Mouse (Mus musculus) heart, adult 2 months (tissue): ENCODE data around the gene Emc8. TPM values are rescaled to one million over a fixed set of nuclear protein-coding genes. Genes with fewer than 3 reads are reported as not detected.
A peak's percentile ranks its signal among the peaks of the same experiment; 100 is the strongest.

Experiments used
- DNase-seq, 2 experiments: peaks; one replicate each; pipeline ENCODE4 v3.0.0; 2021
- H3K27ac ChIP-seq: fragments of 200-600 bp; 2 replicates; pipeline ENCODE4 v1.8.1; 2022
- H3K27me3 ChIP-seq: fragments of 200-500 bp; 2 replicates; pipeline ENCODE4 v1.6.1; 2012; ENCODE audit warnings: mild to moderate bottlenecking, low read length, inconsistent platforms, mixed read lengths; ENCODE audit not compliant: control insufficient read depth, insufficient read depth
- H3K36me3 ChIP-seq: fragments of 200-500 bp; 2 replicates; pipeline ENCODE4 v1.6.1; 2012; ENCODE audit warnings: low read length, inconsistent platforms; ENCODE audit not compliant: control insufficient read depth, insufficient read depth
- H3K4me1 ChIP-seq: fragments of 200-500 bp; 2 replicates; pipeline ENCODE4 v1.6.1; 2011; ENCODE audit warnings: low read length; ENCODE audit not compliant: control insufficient read depth, insufficient read depth
- H3K4me3 ChIP-seq: fragments of 200-600 bp; 2 replicates; pipeline ENCODE4 v1.8.1; 2022
- H3K79me2 ChIP-seq: fragments of 200-500 bp; replicated peaks from 2 replicates; pipeline ENCODE4 v1.6.1; 2012; ENCODE audit warnings: mild to moderate bottlenecking, inconsistent platforms, low read length, moderate library complexity, mixed read lengths; ENCODE audit not compliant: control insufficient read depth, insufficient read depth
- H3K9ac ChIP-seq: fragments of 200-500 bp; 2 replicates; pipeline ENCODE4 v1.6.1; 2012; ENCODE audit warnings: low read depth, mild to moderate bottlenecking, control low read depth, inconsistent platforms, low read length, mixed read lengths
- CTCF ChIP-seq: fragments of 200-600 bp; IDR thresholded peaks from 2 replicates; pipeline ENCODE4 v1.8.1; 2022; ENCODE audit warnings: antibody characterized with exemption, mild to moderate bottlenecking, moderate library complexity
- EP300 ChIP-seq: fragments of 200-500 bp; IDR thresholded peaks from 2 replicates; pipeline ENCODE4 v1.6.1; 2011; ENCODE audit warnings: low read depth, low read length, control low read depth; ENCODE audit not compliant: insufficient read depth
- POLR2A ChIP-seq: fragments of 200-500 bp; IDR thresholded peaks from 2 replicates; pipeline ENCODE4 v1.6.1; 2011; ENCODE audit warnings: mild to moderate bottlenecking, low read depth, low read length, control low read depth; ENCODE audit not compliant: insufficient read depth
- WGBS: fragments of 180-500 bp; shearing (Covaris S2); methylation state at CpG from one replicate; pipeline ENCODE4 v1.1.7; 2018; 5-methylcytosine and 5-hydroxymethylcytosine counted together
- intact Hi-C: fragments of 180-260 bp; cut with DNase I; formaldehyde crosslinking; loops from one replicate; pipeline ENCODE4 v1.15.1; 2025
- polyA plus RNA-seq: library from polyadenylated mRNA; depleted of rRNA; stranded (reverse); fragments of >200 nt; gene quantifications from 2 replicates; pipeline ENCODE4 v1.2.3, GENCODE M21; 2012; rRNA removed
- total RNA-seq, 2 experiments: library from RNA; stranded (reverse); gene quantifications; 2 replicates each; pipeline ENCODE4 v1.2.3; 2021

The Emc8 gene
- total and polyA plus RNA-seq, 3 experiments: 36.9 to 46.3 (median 42.2) TPM

- WGBS: 87% methylated on average over 3 of the region's 3 CpGs
- intact Hi-C loops: no loop called here
Measured at GRCm38 (mm10) chr8:120614491-120614890, 53.9 kb downstream of the Emc8 start.

GRCm38 (mm10) chr8:120610824-120611223 lies 57.5 kb downstream of the Emc8 start:
- intact Hi-C loops: no loop called here
- TF ChIP-seq POLR2A: no peak
- no peak for TF ChIP-seq EP300
- no peak for TF ChIP-seq CTCF

More at GRCm38 (mm10) chr8:120614491-120614890, 53.9 kb downstream of the Emc8 start:
- Histone ChIP-seq H3K4me1 (no peaks in the 10 kb centered on the region), H3K79me2 (no peaks in the 10 kb centered on the region), H3K9ac (no peak overlapping the region), H3K36me3 (no peaks in the 10 kb centered on the region), H3K4me3 (no peak overlapping the region), H3K27ac (no peak overlapping the region), H3K27me3 (no peaks in the 10 kb centered on the region)
- TF ChIP-seq EP300 (no peak), CTCF (peak; percentile 6; the same call in 1 of the 2 replicates), POLR2A (no peak)
- DNase-seq: no peak

GRCm38 (mm10) chr8:120607885-120608284 lies 60.5 kb downstream of the Emc8 start:
- Histone ChIP-seq H3K79me2 (no peaks in the 10 kb centered on the region), H3K27ac (no peak overlapping the region), H3K36me3 (no peaks in the 10 kb centered on the region), H3K9ac (no peak overlapping the region), H3K27me3 (no peaks in the 10 kb centered on the region), H3K4me1 (no peaks in the 10 kb centered on the region), H3K4me3 (no peak overlapping the region)
- TF ChIP-seq EP300 (no peak), CTCF (no peak; the same call in 1 of the 2 replicates), POLR2A (no peak)
- WGBS: 8% methylated on average over 7 of the region's 7 CpGs
- DNase-seq: peak; percentile 60 to 85
- intact Hi-C loops: loop anchor here (1.0 kb wide), 1 partner anchor 429 kb away; no protein-coding TSS in a partner anchor

More at GRCm38 (mm10) chr8:120610824-120611223, 57.5 kb downstream of the Emc8 start:
- Histone ChIP-seq H3K79me2 (no peaks in the 10 kb centered on the region), H3K9ac (no peak overlapping the region), H3K27ac (no peak overlapping the region), H3K4me3 (no peak overlapping the region), H3K4me1 (no peaks in the 10 kb centered on the region), H3K36me3 (no peaks in the 10 kb centered on the region), H3K27me3 (no peaks in the 10 kb centered on the region)
- DNase-seq: no peak
- whole genome bisulfite sequencing: 90% methylated on average over 6 of the region's 6 CpGs

GRCm38 (mm10) chr8:120607460-120607859 lies 60.9 kb downstream of the Emc8 start:
- H3K79me2 ChIP-seq: no peaks in the 10 kb centered on the region
- H3K36me3 ChIP-seq: no peaks in the 10 kb centered on the region
- TF ChIP-seq POLR2A: no peak
- no peak for TF ChIP-seq CTCF
- TF ChIP-seq EP300: no peak
- no peak overlapping the region for H3K27ac ChIP-seq
- H3K4me1 ChIP-seq: no peaks in the 10 kb centered on the region
- DNase-seq: no peak
- H3K9ac ChIP-seq: no peak overlapping the region
- no peaks in the 10 kb centered on the region for H3K27me3 ChIP-seq
- WGBS: 79% methylated on average over 9 of the region's 9 CpGs
- intact Hi-C loops: no loop called here
- H3K4me3 ChIP-seq: no peak overlapping the region

Other genes starting within 250 kb of the Emc8 start
- gene Gins2, start 79.3 kb downstream of the Emc8 start, total RNA-seq: 1 to 10 TPM; 1.1 to 1.5 TPM
- gene Gins2, start 79.3 kb downstream of the Emc8 start, polyA plus RNA-seq: 1.3 and 1.4 TPM in 2 replicates
- 1 to 10 TPM; 3.9 to 5.3 TPM for gene 1190005I06Rik, start 20.9 kb downstream of the Emc8 start, total RNA-seq
- gene 1190005I06Rik, start 20.9 kb downstream of the Emc8 start, polyA plus RNA-seq: 3.0 and 6.0 TPM in 2 replicates
- gene Gm27021, start 494 bp downstream of the Emc8 start, total RNA-seq: not detected
- not detected in 2 replicates for gene Gm27021, start 494 bp downstream of the Emc8 start, polyA plus RNA-seq
- gene Cox4i1, start 351 bp downstream of the Emc8 start, total RNA-seq: 1,000 to 10,000 TPM; 4,113 to 4,965 TPM
- 4,656 and 4,851 TPM in 2 replicates for gene Cox4i1, start 351 bp downstream of the Emc8 start, polyA plus RNA-seq
- gene Irf8, start 67.8 kb upstream of the Emc8 start, total RNA-seq: 1 to 10 TPM; 3.6 to 3.8 TPM
- 4.2 and 4.9 TPM in 2 replicates for gene Irf8, start 67.8 kb upstream of the Emc8 start, polyA plus RNA-seq